In the genomic region with DNA sequence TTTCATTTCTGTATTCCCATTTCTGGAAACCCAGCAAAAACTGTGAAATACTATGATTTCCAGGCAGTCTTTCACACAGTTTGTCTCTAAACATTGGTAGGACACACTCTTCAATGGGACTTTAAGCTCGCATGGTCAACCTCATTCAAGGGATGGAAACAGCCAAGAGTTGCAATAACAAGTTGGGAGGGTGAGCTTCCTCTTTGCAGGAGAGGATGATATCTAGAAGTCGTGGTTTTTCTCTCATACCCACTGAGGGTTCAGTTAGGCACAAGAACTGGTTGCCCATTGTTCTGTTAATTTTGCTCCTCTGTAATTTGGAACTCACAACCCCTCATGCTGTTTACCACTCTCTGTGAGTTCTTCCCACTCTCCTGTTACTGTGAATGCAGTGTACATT, we compare ENCODE assay signal across 31 mouse cellular contexts.
"Had no signal": no experiment of that assay in that cellular context is flagged by ENCODE, and none has a peak within 500 bp of the region (broad histone marks: within the 10 kb centered on the region; RNA-seq: fewer than 3 reads in every experiment).

No protein-coding gene starts in this region.

- DNase-seq: left cerebral cortex, postnatal 4 days; liver; liver, embryonic 13.5 days; liver, postnatal 0 days; lung, adult 18-20 months; lung, adult 2 months; lung, embryonic 14.5 days; lung, postnatal 10 days; lung, postnatal 14 days; lung, postnatal 36 days; lung, postnatal 4 days; midbrain, embryonic 14.5 days had no signal

- H3K9ac ChIP-seq: limb, embryonic 12.5 days; limb, embryonic 13.5 days; limb, embryonic 15.5 days; liver, embryonic 12.5 days; liver, embryonic 13.5 days; liver, embryonic 14.5 days; liver, embryonic 15.5 days; liver, postnatal 0 days; lung, embryonic 14.5 days; lung, embryonic 15.5 days; midbrain, embryonic 12.5 days; midbrain, embryonic 13.5 days; midbrain, embryonic 15.5 days had no signal

- ATAC-seq: liver, embryonic 12.5 days; liver, postnatal 0 days; lung, postnatal 0 days; midbrain, embryonic 13.5 days; midbrain, embryonic 15.5 days; midbrain, embryonic 16.5 days had no signal

- H3K36me3 ChIP-seq: limb, embryonic 10.5 days; limb, embryonic 12.5 days; limb, embryonic 13.5 days; limb, embryonic 15.5 days; liver, embryonic 12.5 days; liver, embryonic 13.5 days; liver, embryonic 15.5 days; lung, embryonic 15.5 days; midbrain, embryonic 10.5 days; midbrain, embryonic 12.5 days; midbrain, embryonic 13.5 days; midbrain, embryonic 15.5 days had no signal

- H3K4me2 ChIP-seq: limb, embryonic 12.5 days; limb, embryonic 13.5 days; limb, embryonic 15.5 days; liver, embryonic 11.5 days; liver, embryonic 12.5 days; liver, embryonic 13.5 days; liver, embryonic 15.5 days; lung, embryonic 14.5 days; lung, embryonic 15.5 days; midbrain, embryonic 11.5 days; midbrain, embryonic 12.5 days; midbrain, embryonic 13.5 days; midbrain, embryonic 15.5 days had no signal

- H3K4me3 ChIP-seq: limb, embryonic 10.5 days; limb, embryonic 12.5 days; limb, embryonic 13.5 days; limb, embryonic 15.5 days; liver, embryonic 12.5 days; liver, embryonic 13.5 days; liver, embryonic 15.5 days; lung, embryonic 15.5 days; megakaryocyte, embryonic 14.5 days; midbrain, embryonic 10.5 days; midbrain, embryonic 12.5 days; midbrain, embryonic 13.5 days; midbrain, embryonic 15.5 days; myocyte had no signal

- H3K4me1 ChIP-seq: limb, embryonic 15.5 days; liver, embryonic 12.5 days; liver, embryonic 13.5 days; liver, embryonic 15.5 days; lung, embryonic 15.5 days; megakaryocyte, embryonic 14.5 days; midbrain, embryonic 10.5 days; midbrain, embryonic 12.5 days; midbrain, embryonic 13.5 days; midbrain, embryonic 15.5 days had no signal

- H3K27me3 ChIP-seq: limb, embryonic 12.5 days; limb, embryonic 13.5 days; limb, embryonic 15.5 days; liver, embryonic 12.5 days; liver, embryonic 13.5 days; liver, embryonic 15.5 days; lung, embryonic 15.5 days; megakaryocyte, embryonic 14.5 days; midbrain, embryonic 12.5 days; midbrain, embryonic 13.5 days; midbrain, embryonic 15.5 days had no signal

- H3K9me3 ChIP-seq: limb, embryonic 10.5 days; limb, embryonic 12.5 days; limb, embryonic 13.5 days; limb, embryonic 15.5 days; liver, embryonic 12.5 days; liver, embryonic 13.5 days; liver, embryonic 15.5 days; lung, embryonic 15.5 days; megakaryocyte, embryonic 14.5 days; midbrain, embryonic 10.5 days; midbrain, embryonic 12.5 days; midbrain, embryonic 13.5 days; midbrain, embryonic 15.5 days had no signal

- H3K27ac ChIP-seq: limb, embryonic 10.5 days; limb, embryonic 12.5 days; limb, embryonic 13.5 days; limb, embryonic 15.5 days; liver, embryonic 12.5 days; liver, embryonic 13.5 days; liver, embryonic 14.5 days; liver, embryonic 15.5 days; lung, embryonic 15.5 days; macrophage; midbrain, embryonic 10.5 days; midbrain, embryonic 12.5 days; midbrain, embryonic 13.5 days; midbrain, embryonic 15.5 days had no signal
